Mouse (Mus musculus) megakaryocyte-erythroid progenitor cell, adult 5 weeks (primary cell): Measurements from ENCODE around the gene Bnc2. TPM values are rescaled to one million over a fixed set of nuclear protein-coding genes. Genes with fewer than 3 reads are reported as not detected.

Experiments used
- polyA plus RNA-seq: library from polyadenylated mRNA; stranded (reverse); fragments of >175 nt; gene quantifications from 2 replicates; pipeline ENCODE4 v1.2.3, GENCODE M21; 2012

The Bnc2 gene
- 0.02 and 0.03 TPM in 2 replicates for polyA plus RNA-seq

DNA sequence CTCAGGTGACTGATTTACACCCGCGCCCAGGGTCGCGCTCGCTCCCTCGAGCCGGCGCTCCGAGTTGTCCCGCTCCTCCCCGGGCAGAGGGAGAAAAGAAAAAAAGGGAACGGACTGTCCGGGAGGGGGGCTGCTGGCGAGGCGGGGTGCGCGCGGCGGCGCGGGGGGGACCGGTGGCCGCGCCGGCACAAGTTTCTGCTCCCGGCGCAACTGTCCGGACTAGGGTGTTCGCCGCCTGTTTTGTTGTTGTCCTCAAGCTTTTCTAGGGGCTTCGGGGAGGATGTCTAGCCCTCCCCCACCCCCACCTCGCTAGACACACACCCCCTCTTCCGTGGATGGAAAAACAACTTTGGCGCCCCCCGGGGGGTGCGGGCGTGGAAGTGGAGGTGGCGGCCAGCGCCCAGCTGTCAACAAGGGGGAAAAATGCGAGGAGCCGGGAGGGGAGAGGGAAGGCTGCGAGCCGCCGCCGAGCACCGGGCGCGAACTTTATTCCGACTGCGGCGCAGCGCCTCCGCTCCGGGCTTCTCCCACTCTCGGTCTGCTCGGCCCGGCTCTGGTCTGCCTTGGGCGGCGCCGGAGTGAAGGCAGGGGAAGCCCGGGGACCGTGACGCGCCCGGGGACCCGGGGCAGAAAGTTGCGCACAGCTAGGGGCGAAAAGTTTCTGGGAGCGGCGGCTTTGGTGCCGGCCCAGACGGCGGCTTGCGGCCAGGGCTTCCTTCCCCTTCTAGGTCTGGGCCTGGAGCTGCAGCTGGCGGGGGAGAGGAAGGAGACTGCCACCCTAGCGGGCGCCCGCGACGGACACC lies at the start of gene Bnc2:
Gene Bnc2, minus strand, starts transcription at position 105 of the 803 bp plus-strand sequence.

Other genes with a start within 250 kb of the Bnc2 start
- gene Cntln, start 209.0 kb upstream of the Bnc2 start, polyA plus RNA-seq, result 2.7 and 4.5 TPM in 2 replicates